Mouse (Mus musculus): ENCODE measurements around the gene Fam178b.
A peak's percentile ranks its signal among the peaks of the same experiment; 100 is the strongest.

The Fam178b gene

GRCm38 (mm10) chr1:36566425-36566824, 116.6 kb downstream of the Fam178b start:
- DNase-seq (ENCODE audit: extremely low read depth, low read depth), result no peak

GRCm38 (mm10) chr1:36564101-36564500, 118.9 kb downstream of the Fam178b start:
- DNase-seq (ENCODE audit: extremely low read depth, low read depth), result no peak

GRCm38 (mm10) chr1:36563632-36564031, 119.4 kb downstream of the Fam178b start:
- no peak for DNase-seq (ENCODE audit: extremely low read depth, low read depth)

- no peak for DNase-seq (ENCODE audit: extremely low read depth, low read depth)
Measured at GRCm38 (mm10) chr1:36563197-36563596, 119.8 kb downstream of the Fam178b start.

GRCm38 (mm10) chr1:36562388-36562787, 120.6 kb downstream of the Fam178b start:
- no peak for DNase-seq (ENCODE audit: extremely low read depth, low read depth)

GRCm38 (mm10) chr1:36560903-36561302, 122.1 kb downstream of the Fam178b start:
- DNase-seq (ENCODE audit: extremely low read depth, low read depth), result no peak

GRCm38 (mm10) chr1:36559888-36560287, 123.1 kb downstream of the Fam178b start:
- no peak for DNase-seq (ENCODE audit: extremely low read depth, low read depth)

GRCm38 (mm10) chr1:36559256-36559655, 123.7 kb downstream of the Fam178b start:
- no peak for DNase-seq (ENCODE audit: extremely low read depth, low read depth)

- no peak for DNase-seq (ENCODE audit: extremely low read depth, low read depth)
Measured at GRCm38 (mm10) chr1:36558031-36558993, 124.7 kb downstream of the Fam178b start, which contains the start of gene Sema4c. Gene Sema4c (minus strand): TSS chr1:36558349.

GRCm38 (mm10) chr1:36557457-36558011, 125.4 kb downstream of the Fam178b start:
- no peak for DNase-seq (ENCODE audit: extremely low read depth, low read depth)

GRCm38 (mm10) chr1:36556553-36557456, 126.2 kb downstream of the Fam178b start:
- DNase-seq (ENCODE audit: extremely low read depth, low read depth), result peak; percentile 43

- no peak for DNase-seq (ENCODE audit: extremely low read depth, low read depth)
Measured at GRCm38 (mm10) chr1:36555798-36556395, 127.1 kb downstream of the Fam178b start.

- no peak for DNase-seq (ENCODE audit: extremely low read depth, low read depth)
Measured at GRCm38 (mm10) chr1:36554633-36555399, 128.2 kb downstream of the Fam178b start.

- no peak for DNase-seq (ENCODE audit: extremely low read depth, low read depth)
Measured at GRCm38 (mm10) chr1:36552506-36552905, 130.5 kb downstream of the Fam178b start.

GRCm38 (mm10) chr1:36551904-36552303, 131.1 kb downstream of the Fam178b start:
- DNase-seq (ENCODE audit: extremely low read depth, low read depth), result no peak

- no peak for DNase-seq (ENCODE audit: extremely low read depth, low read depth)
Measured at GRCm38 (mm10) chr1:36550075-36550863, 132.7 kb downstream of the Fam178b start.

GRCm38 (mm10) chr1:36549491-36549890, 133.5 kb downstream of the Fam178b start:
- no peak for DNase-seq (ENCODE audit: extremely low read depth, low read depth)

- DNase-seq (ENCODE audit: extremely low read depth, low read depth), result no peak
Measured at GRCm38 (mm10) chr1:36548771-36549170, 134.2 kb downstream of the Fam178b start.

- no peak for DNase-seq (ENCODE audit: extremely low read depth, low read depth)
Measured at GRCm38 (mm10) chr1:36547981-36548598, 134.9 kb downstream of the Fam178b start.
